8 mouse cellular contexts compared by ENCODE assay signal in genomic region chr7:96983660-96984347, GRCm38 (mm10). TPM values are rescaled to one million over a fixed set of nuclear protein-coding genes. Genes with fewer than 3 reads are reported as not detected.
DNase-seq lines count a peak whose midpoint lies in the region; ATAC-seq and TF ChIP-seq lines count a peak whose summit lies in the region.

No protein-coding gene starts in this region.

- WGBS in kidney, adult 2 months: 66% methylated on average over 7 of the region's 7 CpGs
- WGBS in embryonic facial prominence, embryonic 13.5 days: 44% methylated on average over 7 of the region's 7 CpGs
- 22% methylated on average over 7 of the region's 7 CpGs for whole genome bisulfite sequencing in hindbrain, embryonic 13.5 days
- 40% methylated on average over 7 of the region's 7 CpGs for WGBS in midbrain, embryonic 10.5 days

- no peak overlapping the region for H3K4me3 ChIP-seq in kidney, adult 2 months (ENCODE audit: insufficient read depth, low read depth, low read length)
- no peak overlapping the region for H3K4me3 ChIP-seq in embryonic facial prominence, embryonic 13.5 days
- H3K4me3 ChIP-seq in hindbrain, embryonic 13.5 days: no peak overlapping the region
- no peak overlapping the region for H3K4me3 ChIP-seq in midbrain, embryonic 10.5 days

- ATAC-seq in embryonic facial prominence, embryonic 13.5 days (ENCODE audit: insufficient number of reproducible peaks, insufficient read depth, low FRiP score, low TSS enrichment, low read depth): no peak
- ATAC-seq in hindbrain, embryonic 13.5 days (ENCODE audit: low FRiP score): peak; percentile 49; the same call in 1 of the 2 replicates

- no peaks in the 10 kb centered on the region for H3K36me3 ChIP-seq in kidney, adult 2 months (ENCODE audit: control insufficient read depth, insufficient read depth, low read length)
- H3K36me3 ChIP-seq in embryonic facial prominence, embryonic 13.5 days: 0 out of 2 replicates have a peak, but pooled peaks cover 1% of the 10 kb centered on the region
- no peaks in the 10 kb centered on the region for H3K36me3 ChIP-seq in hindbrain, embryonic 13.5 days
- H3K36me3 ChIP-seq in midbrain, embryonic 10.5 days: no peaks in the 10 kb centered on the region

- H3K27ac ChIP-seq in kidney, adult 2 months (ENCODE audit: insufficient read depth, low read depth, low read length): no peak overlapping the region
- H3K27ac ChIP-seq in embryonic facial prominence, embryonic 13.5 days: 0 out of 2 replicates have a peak overlapping the region, but pooled peaks have one; percentile 13
- peak overlapping the region; percentile 41 for H3K27ac ChIP-seq in hindbrain, embryonic 13.5 days
- H3K27ac ChIP-seq in midbrain, embryonic 10.5 days (replicated peaks): peak overlapping the region; percentile 38; the same call in 1 of the 2 replicates

- no peaks in the 10 kb centered on the region for H3K27me3 ChIP-seq in kidney, adult 2 months (replicated peaks; ENCODE audit: control insufficient read depth, insufficient read depth, low read length)
- no peaks in the 10 kb centered on the region for H3K27me3 ChIP-seq in embryonic facial prominence, embryonic 13.5 days
- no peaks in the 10 kb centered on the region for H3K27me3 ChIP-seq in hindbrain, embryonic 13.5 days
- H3K27me3 ChIP-seq in midbrain, embryonic 10.5 days (ENCODE audit: low read depth, poor library complexity, severe bottlenecking): no peaks in the 10 kb centered on the region

- H3K4me1 ChIP-seq in kidney, adult 2 months (ENCODE audit: control insufficient read depth, insufficient read depth, low read length): peaks cover 3% of the 10 kb centered on the region; the same call in 1 of the 2 replicates
- peaks cover 19% of the 10 kb centered on the region for H3K4me1 ChIP-seq in embryonic facial prominence, embryonic 13.5 days
- H3K4me1 ChIP-seq in hindbrain, embryonic 13.5 days (replicated peaks): peaks cover 33% of the 10 kb centered on the region
- H3K4me1 ChIP-seq in midbrain, embryonic 10.5 days: peaks cover 40% of the 10 kb centered on the region

- H3K4me2 ChIP-seq in embryonic facial prominence, embryonic 13.5 days: no peak overlapping the region
- H3K4me2 ChIP-seq in hindbrain, embryonic 13.5 days: no peak overlapping the region

- TF ChIP-seq POLR2A in kidney, adult 2 months (IDR thresholded peaks at IDR 0.05; ENCODE audit: low read depth, low read length): no peak

- H3K9ac ChIP-seq in embryonic facial prominence, embryonic 13.5 days: no peak overlapping the region
- no peak overlapping the region for H3K9ac ChIP-seq in hindbrain, embryonic 13.5 days

- TF ChIP-seq CTCF in kidney, adult 2 months (conservative IDR thresholded peaks at IDR 0.05; ENCODE audit: insufficient read depth, insufficient read length, low read depth, low read length): no peak

- no peaks in the 10 kb centered on the region for H3K9me3 ChIP-seq in embryonic facial prominence, embryonic 13.5 days
- H3K9me3 ChIP-seq in hindbrain, embryonic 13.5 days: no peaks in the 10 kb centered on the region
- no peaks in the 10 kb centered on the region for H3K9me3 ChIP-seq in midbrain, embryonic 10.5 days (replicated peaks)

- DNase-seq in kidney, adult 2 months: peak; percentile 8
- no peak for DNase-seq in kidney, adult 11 months
- peak; percentile 31 for DNase-seq in midbrain, embryonic 10.5 days (ENCODE audit: low spot score)
- no peak for DNase-seq in urinary bladder, postnatal 4 days (ENCODE audit: low spot score in 2 of 2)
- DNase-seq in ovary, postnatal 36 days (ENCODE audit: low spot score): no peak
- no peak for DNase-seq in liver

RNA-seq across cellular contexts. Expression of gene Nars2, which starts 32.5 kb away (rescaled TPM):
- polyA plus RNA-seq in kidney, adult 2 months (2012; rRNA removed): 4.2 and 5.2 TPM in 2 replicates
- 21.2 and 26.6 TPM in 2 replicates for polyA plus RNA-seq in embryonic facial prominence, embryonic 13.5 days (2015; fragmentation: Nextera tagmentation; extraction: Ambion mirVana)
- polyA plus RNA-seq in hindbrain, embryonic 13.5 days (2015; fragmentation: Nextera tagmentation; extraction: Ambion mirVana): 17.5 and 17.6 TPM in 2 replicates
- 24.4 and 26.1 TPM in 2 replicates for polyA plus RNA-seq in midbrain, embryonic 10.5 days (2016; fragmentation: Nextera tagmentation; extraction: Ambion mirVana)

Comparison
In these comparisons a context has a peak if more than half of its experiments do, and no peak if none do; other contexts are left out.
1. DNase-seq: peak in kidney, adult 2 months (single experiment) and midbrain, embryonic 10.5 days (single experiment); none in kidney, adult 11 months (single experiment), urinary bladder, postnatal 4 days (0 of 2), ovary, postnatal 36 days (single experiment) and liver (single experiment).